Mouse (Mus musculus) ES-E14 (cell line): ENCODE measurements around the gene Tmem161b. TPM values are rescaled to one million over a fixed set of nuclear protein-coding genes. Genes with fewer than 3 reads are reported as not detected.

Experiments
- DNase-seq: peaks from one replicate; pipeline ENCODE4 v3.0.0-alpha.2; 2013; ENCODE audit warnings: low read depth, low spot score
- H3K27ac ChIP-seq: 2 replicates; pipeline ENCODE4 v1.5.1; 2012; ENCODE audit warnings: low read depth, mild to moderate bottlenecking, low read length, moderate library complexity, mixed read lengths; ENCODE audit not compliant: poor library complexity, insufficient read depth, severe bottlenecking
- H3K36me3 ChIP-seq: 2 replicates; pipeline ENCODE4 v1.6.1; 2012; ENCODE audit warnings: mild to moderate bottlenecking, low read length, moderate library complexity, mixed read lengths; ENCODE audit not compliant: control insufficient read depth, poor library complexity, insufficient read depth, severe bottlenecking
- H3K4me1 ChIP-seq, 2 experiments: fragments of 150-350 bp in 1 of 2; sonication (generic) in 1 of 2; 2 replicates each; pipeline ENCODE4 v1.6.1; 2012; ENCODE audit warnings: low read length in 2 of 2, mild to moderate bottlenecking in 1 of 2, mixed read lengths in 1 of 2; ENCODE audit not compliant: control insufficient read depth in 2 of 2, insufficient read depth in 2 of 2, poor library complexity in 1 of 2
- H3K4me3 ChIP-seq, 2 experiments: fragments of 150-350 bp in 1 of 2; sonication (generic) in 1 of 2; 2 replicates each; pipeline ENCODE4 v1.5.1; 2012; ENCODE audit warnings: low read length in 2 of 2, low read depth in 1 of 2, mild to moderate bottlenecking in 1 of 2, mixed read lengths in 1 of 2; ENCODE audit not compliant: insufficient read depth in 1 of 2, poor library complexity in 1 of 2, severe bottlenecking in 1 of 2
- H3K9ac ChIP-seq: 2 replicates; pipeline ENCODE4 v1.6.1; 2012; ENCODE audit warnings: low read depth, mild to moderate bottlenecking, low read length, mixed read lengths; ENCODE audit not compliant: poor library complexity, insufficient read depth, severe bottlenecking
- H3K9me3 ChIP-seq: fragments of 150-350 bp; sonication (generic); 2 replicates; pipeline ENCODE4 v1.6.1; 2012; ENCODE audit warnings: low read depth, mild to moderate bottlenecking, low read length; ENCODE audit not compliant: control insufficient read depth, insufficient read depth
- CHD2 ChIP-seq: IDR thresholded peaks from 2 replicates; pipeline ENCODE4 v1.6.1; 2014; ENCODE audit warnings: mild to moderate bottlenecking, low read depth, low read length, inconsistent platforms
- HCFC1 ChIP-seq: IDR thresholded peaks from 2 replicates; pipeline ENCODE4 v1.6.1; 2012; ENCODE audit warnings: low read length, inconsistent platforms, borderline replicate concordance; ENCODE audit not compliant: insufficient read depth
- MAFK ChIP-seq: IDR thresholded peaks from 2 replicates; pipeline ENCODE4 v1.6.1; 2014; ENCODE audit warnings: mild to moderate bottlenecking, low read depth, low read length, inconsistent platforms; ENCODE audit not compliant: insufficient read depth
- ZC3H11A ChIP-seq: IDR thresholded peaks from 2 replicates; pipeline ENCODE4 v1.6.1; 2012; ENCODE audit warnings: low read depth, mild to moderate bottlenecking, inconsistent platforms, low read length, borderline replicate concordance
- ZNF384 ChIP-seq: IDR thresholded peaks from 2 replicates; pipeline ENCODE4 v1.6.1; 2012; ENCODE audit warnings: low read depth, low read length, inconsistent platforms
- in situ Hi-C, 2 experiments: fragments of 600-800 bp; cut with MboI; formaldehyde crosslinking; loops; one replicate each; pipeline ENCODE4 v1.15.1; 2025; ENCODE audit warnings: low sequenced_read_pairs in 2 of 2, inconsistent platforms in 1 of 2; ENCODE audit not compliant: unreplicated experiment in 2 of 2
- total RNA-seq: library from RNA; depleted of rRNA; stranded (reverse); fragments of 300-350 nt; gene quantifications from 2 replicates; pipeline ENCODE4 v1.2.3, GENCODE M21; 2012

The Tmem161b gene
- total RNA-seq, 1 experiment: 34.4 TPM

DNA sequence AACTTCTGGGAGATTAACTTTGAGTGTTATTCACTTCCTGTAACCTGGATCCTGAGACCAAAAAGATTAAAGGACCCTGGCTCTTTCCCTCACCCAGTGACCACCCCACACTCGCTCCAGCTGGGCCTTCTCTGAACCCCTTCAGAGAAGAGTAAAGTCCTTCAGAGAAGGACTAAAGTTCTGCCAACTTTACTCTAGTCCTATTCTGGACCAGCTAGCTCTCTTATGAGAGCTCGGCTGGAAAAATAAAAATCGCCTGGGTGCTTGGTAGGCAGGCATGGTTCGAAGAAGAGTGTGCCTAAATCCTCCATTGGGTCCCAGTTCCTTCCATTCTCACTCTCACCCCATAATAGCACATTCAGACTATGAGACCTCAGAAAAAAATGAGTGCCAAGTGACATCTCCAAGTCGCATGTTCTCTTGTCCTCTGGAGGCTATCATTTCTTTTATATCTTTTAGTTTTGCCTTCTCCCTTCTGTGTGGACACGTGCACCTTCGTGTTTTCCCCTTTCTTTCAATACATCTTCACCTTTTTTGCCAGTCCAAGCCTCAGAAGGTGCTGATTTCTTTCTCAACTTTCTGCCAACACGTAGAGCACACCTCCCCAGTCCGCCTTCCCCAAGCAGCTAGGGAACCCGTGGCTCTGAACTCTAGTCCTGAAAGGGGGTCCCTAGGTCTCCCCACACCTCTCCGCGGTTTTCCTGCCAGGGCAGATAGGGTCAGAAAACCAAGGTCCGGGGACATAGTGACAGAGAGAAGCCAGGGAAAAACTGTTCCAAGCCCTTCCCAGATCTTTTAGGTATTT, 121.8 kb downstream of the Tmem161b start:
- no peak overlapping the region for H3K4me3 ChIP-seq

DNA sequence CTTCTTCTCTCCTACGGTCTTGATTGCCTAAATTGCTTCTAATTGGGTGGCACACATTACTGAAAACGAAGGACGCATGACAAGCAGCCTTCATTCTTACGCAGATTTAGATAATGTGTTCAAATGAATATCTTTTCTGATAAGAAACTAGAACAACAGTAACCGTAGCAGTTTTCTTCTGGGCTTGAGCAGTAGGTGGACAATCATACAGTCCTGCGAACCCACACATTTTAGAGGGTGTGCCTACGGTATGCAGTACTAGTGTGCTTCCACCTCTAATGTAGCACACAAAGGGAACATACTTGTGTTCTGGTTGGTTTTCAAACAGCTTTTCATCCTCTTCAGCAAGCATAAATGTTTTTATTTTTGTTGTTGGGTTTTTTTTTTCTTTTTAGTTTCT, 122.6 kb downstream of the Tmem161b start:
- in situ Hi-C loops: loop anchor here (5.0 to 10.0 kb wide), 2 partner anchors 610 to 627 kb away; no protein-coding TSS in a partner anchor
- no peak for TF ChIP-seq MAFK
- TF ChIP-seq HCFC1: no peak
- TF ChIP-seq ZNF384: no peak
- no peak for TF ChIP-seq CHD2
- Histone ChIP-seq H3K9me3 (no peaks in the 10 kb centered on the region), H3K4me3 (no peak overlapping the region), H3K9ac (no peak overlapping the region), H3K4me1 (peaks cover 0 to 2% of the 10 kb centered on the region in 2 experiments; a peak in 1 of 4 replicates), H3K27ac (no peak overlapping the region), H3K36me3 (no peaks in the 10 kb centered on the region)
- no peak for DNase-seq

More for the DNA sequence above, 121.8 kb downstream of the Tmem161b start:
- in situ Hi-C loops: loop anchor here in 1 of 2 experiments (10.0 kb wide), 1 partner anchor 609 kb away; no protein-coding TSS in a partner anchor
- no peak for DNase-seq
- Histone ChIP-seq H3K4me1 (no peaks in the 10 kb centered on the region; a peak in 1 of 4 replicates), H3K9ac (no peak overlapping the region), H3K27ac (no peak overlapping the region), H3K36me3 (no peaks in the 10 kb centered on the region), H3K9me3 (no peaks in the 10 kb centered on the region)
- TF ChIP-seq MAFK (no peak), CHD2 (no peak), ZC3H11A (no peak)

DNA sequence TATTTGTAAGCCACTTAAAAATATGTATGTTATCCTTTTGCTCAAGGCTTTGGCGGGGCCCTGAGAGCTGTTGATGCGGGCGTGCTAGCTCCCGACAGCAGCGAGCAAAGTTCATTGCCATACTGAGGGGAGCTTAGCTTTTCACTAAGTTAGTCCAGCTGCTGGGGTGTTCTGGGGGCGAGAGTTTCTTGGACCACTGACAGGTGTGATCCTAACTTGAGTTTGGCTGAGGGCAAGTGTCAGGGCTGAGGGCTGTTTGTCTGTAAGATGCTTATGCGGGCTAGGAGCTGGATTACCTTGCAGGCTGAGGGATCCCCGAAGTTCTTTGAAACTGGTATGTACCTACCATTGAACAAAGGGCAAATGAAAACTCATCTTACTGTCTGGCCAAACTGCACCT, 123.0 kb downstream of the Tmem161b start:
- Histone ChIP-seq H3K36me3 (no peaks in the 10 kb centered on the region), H3K4me3 (no peak overlapping the region), H3K27ac (no peak overlapping the region), H3K4me1 (peaks cover 0 to 2% of the 10 kb centered on the region in 2 experiments; a peak in 1 of 4 replicates), H3K9me3 (no peaks in the 10 kb centered on the region), H3K9ac (no peak overlapping the region)
- in situ Hi-C loops: loop anchor here (5.0 to 10.0 kb wide), 2 partner anchors 610 to 628 kb away; no protein-coding TSS in a partner anchor
- TF ChIP-seq MAFK (no peak), ZC3H11A (no peak), HCFC1 (no peak), ZNF384 (no peak), CHD2 (no peak)
- DNase-seq: no peak
